Comparison of ENCODE assay signal across 8 mouse cellular contexts in genomic region chr15:25717006-25717405, GRCm38 (mm10).
DNase-seq lines count a peak whose midpoint lies in the region; ATAC-seq and TF ChIP-seq lines count a peak whose summit lies in the region.

No protein-coding gene starts in this region.

- H3K27ac ChIP-seq in midbrain, embryonic 10.5 days (replicated peaks) = no peak overlapping the region
- H3K27ac ChIP-seq in midbrain, embryonic 13.5 days = no peak overlapping the region
- no peak overlapping the region for H3K27ac ChIP-seq in cerebellum, adult 2 months (ENCODE audit: insufficient read depth, low read length)
- H3K27ac ChIP-seq in intestine, embryonic 15.5 days = no peak overlapping the region
- H3K27ac ChIP-seq in neural tube, embryonic 11.5 days (ENCODE audit: low read depth, low read length) = no peak overlapping the region

- no peak overlapping the region for H3K9ac ChIP-seq in midbrain, embryonic 13.5 days (replicated peaks)
- H3K9ac ChIP-seq in intestine, embryonic 15.5 days = no peak overlapping the region
- no peak overlapping the region for H3K9ac ChIP-seq in neural tube, embryonic 11.5 days (ENCODE audit: low read length)

- ATAC-seq in midbrain, embryonic 13.5 days = no peak
- peak; percentile 67 for ATAC-seq in frontal cortex, adult (ENCODE audit: low TSS enrichment)
- ATAC-seq in intestine, embryonic 15.5 days = peak; percentile 18; the same call in 1 of the 2 replicates
- ATAC-seq in neural tube, embryonic 11.5 days (ENCODE audit: insufficient read depth, low FRiP score, low TSS enrichment) = no peak

- peak; percentile 89 for TF ChIP-seq CTCF in cerebellum, adult 2 months (IDR thresholded peaks at IDR 0.05; ENCODE audit: borderline replicate concordance, insufficient read depth, low read depth, low read length)

- H3K4me1 ChIP-seq in midbrain, embryonic 10.5 days = peaks cover 30% of the 10 kb centered on the region
- H3K4me1 ChIP-seq in midbrain, embryonic 13.5 days (replicated peaks) = peaks cover 32% of the 10 kb centered on the region
- H3K4me1 ChIP-seq in cerebellum, adult 2 months (ENCODE audit: control insufficient read depth, insufficient read depth, low read length) = peaks cover 20% of the 10 kb centered on the region
- H3K4me1 ChIP-seq in intestine, embryonic 15.5 days (replicated peaks) = peaks cover 7% of the 10 kb centered on the region
- no peaks in the 10 kb centered on the region for H3K4me1 ChIP-seq in neural tube, embryonic 11.5 days (ENCODE audit: control insufficient read depth, insufficient read depth, low read length)

- no peak overlapping the region for H3K4me2 ChIP-seq in midbrain, embryonic 13.5 days (replicated peaks)
- no peak overlapping the region for H3K4me2 ChIP-seq in intestine, embryonic 15.5 days (replicated peaks)
- H3K4me2 ChIP-seq in neural tube, embryonic 11.5 days (ENCODE audit: low read depth) = no peak overlapping the region

- DNase-seq in midbrain, embryonic 10.5 days (ENCODE audit: low spot score) = peak; percentile 73
- DNase-seq in cerebellum, adult 2 months = peak; percentile 74 to 85
- peak; percentile 28 to 87 for DNase-seq in left cerebral cortex, adult 9 months (ENCODE audit: low spot score in 2 of 2)
- peak; percentile 86 for DNase-seq in neural tube, embryonic 11.5 days (ENCODE audit: low spot score)
- DNase-seq in testis, postnatal 14 days (ENCODE audit: low spot score) = peak; percentile 53

- H3K36me3 ChIP-seq in midbrain, embryonic 10.5 days = peaks cover 7% of the 10 kb centered on the region
- peaks cover under 1% of the 10 kb centered on the region for H3K36me3 ChIP-seq in midbrain, embryonic 13.5 days
- no peaks in the 10 kb centered on the region; the same call in 1 of the 2 replicates for H3K36me3 ChIP-seq in intestine, embryonic 15.5 days
- no peaks in the 10 kb centered on the region for H3K36me3 ChIP-seq in neural tube, embryonic 11.5 days (ENCODE audit: control insufficient read depth, insufficient read depth, low read length)

- WGBS in midbrain, embryonic 10.5 days = 29% methylated on average over 3 of the region's 3 CpGs
- WGBS in midbrain, embryonic 13.5 days = 17% methylated on average over 3 of the region's 3 CpGs
- WGBS in cerebellum, adult 2 months = 20% methylated on average over 3 of the region's 3 CpGs
- WGBS in intestine, embryonic 15.5 days = 30% methylated on average over 3 of the region's 3 CpGs
- WGBS in neural tube, embryonic 11.5 days = 35% methylated on average over 3 of the region's 3 CpGs

- TF ChIP-seq POLR2A in cerebellum, adult 2 months (IDR thresholded peaks at IDR 0.05; ENCODE audit: borderline replicate concordance, insufficient read depth, low read length) = no peak

- H3K9me3 ChIP-seq in midbrain, embryonic 10.5 days (replicated peaks) = no peaks in the 10 kb centered on the region
- H3K9me3 ChIP-seq in midbrain, embryonic 13.5 days = no peaks in the 10 kb centered on the region
- H3K9me3 ChIP-seq in intestine, embryonic 15.5 days = no peaks in the 10 kb centered on the region
- H3K9me3 ChIP-seq in neural tube, embryonic 11.5 days (ENCODE audit: control insufficient read depth, low read length) = no peaks in the 10 kb centered on the region

- no peak overlapping the region for H3K4me3 ChIP-seq in midbrain, embryonic 10.5 days
- no peak overlapping the region for H3K4me3 ChIP-seq in midbrain, embryonic 13.5 days (replicated peaks)
- no peak overlapping the region for H3K4me3 ChIP-seq in cerebellum, adult 2 months (replicated peaks; ENCODE audit: insufficient read depth, low read depth, low read length)
- no peak overlapping the region for H3K4me3 ChIP-seq in intestine, embryonic 15.5 days (replicated peaks)
- no peak overlapping the region for H3K4me3 ChIP-seq in neural tube, embryonic 11.5 days (ENCODE audit: low read depth, low read length)

- H3K27me3 ChIP-seq in midbrain, embryonic 10.5 days (ENCODE audit: low read depth, poor library complexity, severe bottlenecking) = peaks cover 19% of the 10 kb centered on the region; the same call in 1 of the 2 replicates
- H3K27me3 ChIP-seq in midbrain, embryonic 13.5 days = no peaks in the 10 kb centered on the region
- no peaks in the 10 kb centered on the region for H3K27me3 ChIP-seq in cerebellum, adult 2 months (ENCODE audit: control insufficient read depth, insufficient read depth, low read length)
- no peaks in the 10 kb centered on the region for H3K27me3 ChIP-seq in intestine, embryonic 15.5 days (replicated peaks)
- no peaks in the 10 kb centered on the region for H3K27me3 ChIP-seq in neural tube, embryonic 11.5 days (ENCODE audit: control insufficient read depth, insufficient read depth, low read length)

Comparison
In these comparisons a context has a peak if more than half of its experiments do, and no peak if none do; other contexts are left out.
1. ATAC-seq: peak in frontal cortex, adult (single experiment) and intestine, embryonic 15.5 days (single experiment); none in midbrain, embryonic 13.5 days (single experiment) and neural tube, embryonic 11.5 days (single experiment).
2. Peak in every context shown above with its lines, with median percentiles within 50 percentile points of each other: DNase-seq.